Mouse (Mus musculus) embryonic facial prominence, embryonic 14.5 days (tissue): ENCODE measurements around the gene Jak3. TPM values are rescaled to one million over a fixed set of nuclear protein-coding genes. Genes with fewer than 3 reads are reported as not detected.
A peak's percentile ranks its signal among the peaks of the same experiment; 100 is the strongest.
"Not testable (repeated sequence)": the region's sequence is repeated elsewhere in the genome, so short reads cannot be mapped to it uniquely, and the experiment has no call there.

Experiments used
- ATAC-seq: fragments of 200-750 bp; cut with Nextera tagmentation; 2 replicates; pipeline ENCODE4 v1.8.0; 2017; ENCODE audit warnings: low read depth, moderate number of reproducible peaks, moderate TSS enrichment
- DNase-seq: peaks from one replicate; pipeline ENCODE4 v3.0.0-alpha.2; 2015; ENCODE audit warnings: low spot score
- H3K27ac ChIP-seq: fragments of 300-500 bp; sonication (generic); replicated peaks from 2 replicates; pipeline ENCODE4 v1.5.1; 2014; ENCODE audit warnings: low read depth, mild to moderate bottlenecking, low read length, moderate library complexity
- H3K27me3 ChIP-seq: fragments of 300-500 bp; sonication (generic); replicated peaks from 2 replicates; pipeline ENCODE4 v1.6.1; 2014; ENCODE audit warnings: low read length; ENCODE audit not compliant: control insufficient read depth, insufficient read depth
- H3K36me3 ChIP-seq: fragments of 300-500 bp; sonication (generic); 2 replicates; pipeline ENCODE4 v1.6.1; 2014; ENCODE audit warnings: low read length, mixed read lengths; ENCODE audit not compliant: control insufficient read depth, insufficient read depth
- H3K4me1 ChIP-seq: fragments of 300-500 bp; sonication (generic); 2 replicates; pipeline ENCODE4 v1.6.1; 2014; ENCODE audit warnings: antibody characterized with exemption, low read length; ENCODE audit not compliant: control insufficient read depth, insufficient read depth
- H3K4me2 ChIP-seq: fragments of 300-500 bp; sonication (generic); 2 replicates; pipeline ENCODE4 v1.6.1; 2014; ENCODE audit warnings: low read depth, mild to moderate bottlenecking, low read length, moderate library complexity, mixed read lengths
- H3K4me3 ChIP-seq: fragments of 300-500 bp; sonication (generic); 2 replicates; pipeline ENCODE4 v1.5.1; 2014; ENCODE audit warnings: low read depth, mild to moderate bottlenecking, low read length
- H3K9ac ChIP-seq: fragments of 300-500 bp; sonication (generic); 2 replicates; pipeline ENCODE4 v1.6.1; 2014; ENCODE audit warnings: low read depth, mild to moderate bottlenecking, low read length, moderate library complexity, mixed read lengths
- H3K9me3 ChIP-seq: fragments of 300-500 bp; sonication (generic); 2 replicates; pipeline ENCODE4 v1.6.1; 2016; ENCODE audit warnings: low read length; ENCODE audit not compliant: control insufficient read depth
- WGBS: fragments of 180-500 bp; shearing (Covaris S2); extraction: QIAGEN DNeasy Blood & Tissue Kit; methylation state at CpG from one replicate; pipeline ENCODE4 v1.1.7; 2014; 5-methylcytosine and 5-hydroxymethylcytosine counted together
- polyA plus RNA-seq: library from polyadenylated mRNA; unstranded; fragments of >200 nt; fragmentation: Nextera tagmentation; extraction: Ambion mirVana; gene quantifications from 2 replicates; pipeline ENCODE4 v1.2.1, GENCODE M21; 2014

The Jak3 gene
- polyA plus RNA-seq, 1 experiment from 2014 or later, result 5.2 TPM

- DNase-seq (no peak), ATAC-seq (no peak)
- Histone ChIP-seq H3K27ac (no peak overlapping the region), H3K4me3 (no peak overlapping the region), H3K9me3 (no peaks in the 10 kb centered on the region), H3K9ac (no peak overlapping the region), H3K36me3 (no peaks in the 10 kb centered on the region), H3K4me1 (no peaks in the 10 kb centered on the region), H3K27me3 (peaks cover 49% of the 10 kb centered on the region), H3K4me2 (no peak overlapping the region)
- 36% methylated on average over 4 of the region's 4 CpGs for WGBS
Measured at GRCm38 (mm10) chr8:71702087-71702432, 26.0 kb downstream of the Jak3 start.

- Histone ChIP-seq H3K9me3 (no peaks in the 10 kb centered on the region), H3K4me2 (no peak overlapping the region), H3K9ac (no peak overlapping the region), H3K27me3 (peaks cover 57% of the 10 kb centered on the region), H3K4me1 (no peaks in the 10 kb centered on the region), H3K27ac (no peak overlapping the region), H3K36me3 (no peaks in the 10 kb centered on the region), H3K4me3 (no peak overlapping the region)
- DNase-seq (no peak), ATAC-seq (no peak)
- WGBS, result 82% methylated on average over 3 of the region's 3 CpGs
Measured at GRCm38 (mm10) chr8:71702923-71703322, 26.8 kb downstream of the Jak3 start.

GRCm38 (mm10) chr8:71703400-71703799, 27.3 kb downstream of the Jak3 start:
- not testable (repeated sequence) for H3K9me3 ChIP-seq, H3K4me2 ChIP-seq, DNase-seq, H3K9ac ChIP-seq, H3K27ac ChIP-seq, H3K4me3 ChIP-seq, ATAC-seq, H3K36me3 ChIP-seq, H3K4me1 ChIP-seq
- H3K27me3 ChIP-seq, result peaks cover 60% of the 10 kb centered on the region

GRCm38 (mm10) chr8:71707874-71708273, 31.8 kb downstream of the Jak3 start:
- Histone ChIP-seq H3K4me3 (no peak overlapping the region), H3K4me1 (no peaks in the 10 kb centered on the region), H3K36me3 (no peaks in the 10 kb centered on the region), H3K9me3 (no peaks in the 10 kb centered on the region), H3K27ac (no peak overlapping the region), H3K9ac (no peak overlapping the region), H3K4me2 (no peak overlapping the region), H3K27me3 (peaks cover 30% of the 10 kb centered on the region)
- ATAC-seq (no peak), DNase-seq (no peak)
- WGBS, result 27% methylated on average over 8 of the region's 8 CpGs

- Histone ChIP-seq H3K9ac (no peak overlapping the region; the same call in 1 of the 2 replicates), H3K27me3 (peaks cover 27% of the 10 kb centered on the region)
- WGBS, result 32% methylated on average over 25 of the region's 25 CpGs
Measured at GRCm38 (mm10) chr8:71709134-71709799, 33.2 kb downstream of the Jak3 start.

GRCm38 (mm10) chr8:71709800-71710446, 33.8 kb downstream of the Jak3 start:
- Histone ChIP-seq H3K4me1 (no peaks in the 10 kb centered on the region), H3K36me3 (no peaks in the 10 kb centered on the region), H3K4me2 (peak overlapping the region; percentile 46), H3K9me3 (no peaks in the 10 kb centered on the region), H3K27me3 (peaks cover 27% of the 10 kb centered on the region), H3K27ac (no peak overlapping the region), H3K9ac (no peak overlapping the region; the same call in 1 of the 2 replicates), H3K4me3 (peak overlapping the region; percentile 16; the same call in 1 of the 2 replicates)
- DNase-seq (peak; percentile 61), ATAC-seq (peak; percentile 64)
- 24% methylated on average over 22 of the region's 25 CpGs for WGBS

More at GRCm38 (mm10) chr8:71709134-71709799, 33.2 kb downstream of the Jak3 start:
- H3K36me3 ChIP-seq, result no peaks in the 10 kb centered on the region
- no peak overlapping the region for H3K4me3 ChIP-seq
- ATAC-seq (no peak), DNase-seq (no peak)
- H3K27ac ChIP-seq, result no peak overlapping the region
- peak overlapping the region; percentile 46 for H3K4me2 ChIP-seq
- no peaks in the 10 kb centered on the region for H3K4me1 ChIP-seq
- no peaks in the 10 kb centered on the region for H3K9me3 ChIP-seq

GRCm38 (mm10) chr8:71711574-71711973, 35.5 kb downstream of the Jak3 start:
- H3K27me3 ChIP-seq, result peaks cover 27% of the 10 kb centered on the region
- no peaks in the 10 kb centered on the region for H3K9me3 ChIP-seq
- 83% methylated on average over 2 of the region's 2 CpGs for WGBS
- ATAC-seq, result no peak
- no peak for DNase-seq
- no peak overlapping the region for H3K9ac ChIP-seq
- no peak overlapping the region for H3K27ac ChIP-seq
- no peaks in the 10 kb centered on the region for H3K4me1 ChIP-seq
- H3K4me3 ChIP-seq, result no peak overlapping the region
- H3K4me2 ChIP-seq, result no peak overlapping the region
- H3K36me3 ChIP-seq, result no peaks in the 10 kb centered on the region

- no peak overlapping the region for H3K4me2 ChIP-seq
- no peak overlapping the region for H3K27ac ChIP-seq
- no peak overlapping the region for H3K9ac ChIP-seq
- H3K36me3 ChIP-seq, result no peaks in the 10 kb centered on the region
- H3K4me3 ChIP-seq, result no peak overlapping the region
- H3K4me1 ChIP-seq, result no peaks in the 10 kb centered on the region
- H3K27me3 ChIP-seq, result no peaks in the 10 kb centered on the region
- no peaks in the 10 kb centered on the region for H3K9me3 ChIP-seq
- DNase-seq (no peak), ATAC-seq (no peak)
- WGBS, result 47% methylated on average over 8 of the region's 8 CpGs
Measured at GRCm38 (mm10) chr8:71715531-71715930, 39.4 kb downstream of the Jak3 start.

- no peaks in the 10 kb centered on the region for H3K36me3 ChIP-seq
- H3K27me3 ChIP-seq, result no peaks in the 10 kb centered on the region
- H3K9ac ChIP-seq, result no peak overlapping the region
- no peak for ATAC-seq
- no peaks in the 10 kb centered on the region for H3K4me1 ChIP-seq
- no peaks in the 10 kb centered on the region for H3K9me3 ChIP-seq
- H3K4me3 ChIP-seq, result no peak overlapping the region
- H3K4me2 ChIP-seq, result no peak overlapping the region
- WGBS, result 81% methylated on average over 13 of the region's 13 CpGs
- no peak overlapping the region for H3K27ac ChIP-seq
- DNase-seq, result no peak
Measured at GRCm38 (mm10) chr8:71716561-71717053, 40.5 kb downstream of the Jak3 start.
